Mouse (Mus musculus): ENCODE results near the gene Pkn3. TPM values are rescaled to one million over a fixed set of nuclear protein-coding genes. Genes with fewer than 3 reads are reported as not detected.

The Pkn3 gene
- total RNA-seq, 2 experiments from 2014 or later: 5.5 to 6.3 TPM

GRCm38 (mm10) chr2:30063235-30063634, 14.2 kb upstream of the Pkn3 start:
- DNase-seq: peak; percentile 69 to 74

GRCm38 (mm10) chr2:30063791-30064190, 13.7 kb upstream of the Pkn3 start:
- DNase-seq: no peak

- no peak for DNase-seq
Observed at GRCm38 (mm10) chr2:30064298-30064697, 13.2 kb upstream of the Pkn3 start.

GRCm38 (mm10) chr2:30066046-30066901, 11.2 kb upstream of the Pkn3 start:
- peak; percentile 98 to 99 for DNase-seq

GRCm38 (mm10) chr2:30067031-30067888, 10.2 kb upstream of the Pkn3 start:
- DNase-seq: peak; percentile 55 to 59

GRCm38 (mm10) chr2:30067962-30068361, 9.5 kb upstream of the Pkn3 start:
- no peak for DNase-seq

- no peak for DNase-seq
Observed at GRCm38 (mm10) chr2:30072875-30073274, 4.6 kb upstream of the Pkn3 start.

- no peak for DNase-seq
Observed at GRCm38 (mm10) chr2:30073285-30073684, 4.2 kb upstream of the Pkn3 start.

- DNase-seq: peak; percentile 39 to 41
Observed at GRCm38 (mm10) chr2:30075625-30076024, 1.9 kb upstream of the Pkn3 start.

GRCm38 (mm10) chr2:30076439-30076838, 1.0 kb upstream of the Pkn3 start:
- no peak for DNase-seq

GRCm38 (mm10) chr2:30076959-30077358, 525 bp upstream of the Pkn3 start:
- DNase-seq: no peak

- peak; percentile 21 to 35 for DNase-seq
Observed at GRCm38 (mm10) chr2:30078349-30078712, 847 bp downstream of the Pkn3 start.

- DNase-seq: no peak
Observed at GRCm38 (mm10) chr2:30078760-30079159, 1.3 kb downstream of the Pkn3 start.

GRCm38 (mm10) chr2:30080181-30080800, 2.8 kb downstream of the Pkn3 start:
- no peak for DNase-seq

- DNase-seq: no peak
Observed at GRCm38 (mm10) chr2:30084113-30084512, 6.6 kb downstream of the Pkn3 start.

GRCm38 (mm10) chr2:30084632-30085031, 7.1 kb downstream of the Pkn3 start:
- no peak for DNase-seq

GRCm38 (mm10) chr2:30087310-30087709, 9.8 kb downstream of the Pkn3 start:
- no peak for DNase-seq

GRCm38 (mm10) chr2:30091521-30091920, 14.0 kb downstream of the Pkn3 start:
- DNase-seq: no peak

GRCm38 (mm10) chr2:30092280-30092918, 14.9 kb downstream of the Pkn3 start:
- no peak for DNase-seq

- DNase-seq: peak; percentile 98
Observed at GRCm38 (mm10) chr2:30093471-30094207, 16.2 kb downstream of the Pkn3 start, which contains the start of gene Zdhhc12. Gene Zdhhc12, minus strand, starts transcription at chr2:30093648.

GRCm38 (mm10) chr2:30094208-30094588, 16.7 kb downstream of the Pkn3 start:
- DNase-seq: peak; percentile 15 to 37

All from adrenal gland, postnatal 36 days (tissue).